Mouse (Mus musculus): ENCODE results near the gene Manba.

DNA sequence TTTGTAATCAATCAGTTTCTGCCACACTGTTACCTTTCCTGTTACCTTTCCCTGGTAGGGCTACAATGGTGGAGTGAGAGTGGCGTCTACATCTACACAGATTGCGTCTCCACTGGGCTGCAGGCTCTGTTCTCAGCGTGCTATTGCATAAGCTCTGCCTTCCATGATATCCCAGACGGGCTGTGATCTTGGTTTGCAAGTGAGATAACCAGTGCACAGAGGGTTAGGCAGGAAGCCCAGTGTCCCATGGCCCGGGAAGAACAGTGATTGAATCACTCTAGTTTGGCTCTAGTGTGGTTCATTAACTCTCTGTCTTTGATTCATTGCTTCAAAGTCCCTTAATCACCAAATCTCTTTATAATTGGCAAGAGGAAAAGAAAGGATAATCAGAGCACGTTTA is 82.5 kb downstream of the Manba start:
- TF ChIP-seq POLR2A (IDR thresholded peaks at IDR 0.05; ENCODE audit: low read depth, low read length) = no peak
- no peak for TF ChIP-seq CTCF (IDR thresholded peaks at IDR 0.05; ENCODE audit: extremely low read depth, insufficient read depth, insufficient read length, insufficient replicate concordance)

All from spleen, adult 2 months (tissue).